Mouse (Mus musculus): ENCODE data around the gene Ptprm.

- TF ChIP-seq CTCF (IDR thresholded peaks at IDR 0.05; ENCODE audit: borderline replicate concordance, insufficient read depth, low read length) (no peak), POLR2A (IDR thresholded peaks at IDR 0.05; ENCODE audit: low read depth, low read length) (no peak)
These were observed 683.0 kb downstream of the Ptprm start for GRCm38 (mm10) chr17:66671287-66671686.

Data from embryonic fibroblast, embryonic 13.5 days (primary cell).